10 mouse cellular contexts compared by ENCODE assay signal in the genomic region with DNA sequence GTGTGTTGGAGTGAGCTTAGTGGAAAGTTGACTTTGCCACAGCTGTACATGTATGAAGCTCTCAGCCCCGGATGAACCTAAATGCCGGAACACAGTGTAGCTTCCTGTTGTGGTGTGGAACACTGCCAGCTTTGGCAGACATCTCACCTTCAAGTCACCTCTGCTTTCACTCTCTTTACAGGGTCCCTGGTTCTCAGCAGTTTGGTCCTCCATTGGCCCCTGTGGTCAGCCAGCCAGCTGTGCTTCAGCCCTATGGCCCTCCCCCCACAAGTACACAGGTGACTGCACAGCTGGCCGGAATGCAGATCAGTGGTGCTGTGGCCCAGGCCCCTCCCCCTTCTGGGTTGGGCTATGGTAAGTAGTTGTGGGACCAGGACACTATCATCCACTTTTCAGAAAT. TPM values are rescaled to one million over a fixed set of nuclear protein-coding genes. Genes with fewer than 3 reads are reported as not detected.
DNase-seq lines count a peak whose midpoint lies in the region; ATAC-seq and TF ChIP-seq lines count a peak whose summit lies in the region.
"Had no signal": no experiment of that assay in that cellular context is flagged by ENCODE, and none has a peak within 500 bp of the region (broad histone marks: within the 10 kb centered on the region; RNA-seq: fewer than 3 reads in every experiment).

No protein-coding gene starts in this region.

- H3K36me3 ChIP-seq in heart, embryonic 15.5 days, result peaks cover 97% of the 10 kb centered on the region
- H3K36me3 ChIP-seq in midbrain, postnatal 0 days (ENCODE audit: insufficient read depth, low read length), result peaks cover 87% of the 10 kb centered on the region

- H3K4me1 ChIP-seq in heart, embryonic 15.5 days (replicated peaks), result peaks cover 7% of the 10 kb centered on the region
- no peaks in the 10 kb centered on the region for H3K4me1 ChIP-seq in midbrain, postnatal 0 days (ENCODE audit: insufficient read depth, low read length)
- H3K4me1 ChIP-seq: forebrain, embryonic 13.5 days had no signal

- H3K4me2 ChIP-seq in heart, embryonic 15.5 days, result no peak overlapping the region
- no peak overlapping the region for H3K4me2 ChIP-seq in midbrain, postnatal 0 days (ENCODE audit: low read depth, low read length, poor library complexity, severe bottlenecking)
- H3K4me2 ChIP-seq: forebrain, embryonic 13.5 days had no signal

- WGBS in heart, embryonic 15.5 days, result 44% methylated on average over 3 of the region's 3 CpGs
- 79% methylated on average over 3 of the region's 3 CpGs for WGBS in midbrain, postnatal 0 days

- H3K9me3 ChIP-seq in heart, embryonic 15.5 days (replicated peaks), result no peaks in the 10 kb centered on the region
- H3K9me3 ChIP-seq in midbrain, postnatal 0 days (ENCODE audit: low read length), result no peaks in the 10 kb centered on the region
- H3K9me3 ChIP-seq: forebrain, embryonic 13.5 days had no signal

- H3K9ac ChIP-seq in heart, embryonic 15.5 days, result no peak overlapping the region
- no peak overlapping the region for H3K9ac ChIP-seq in midbrain, postnatal 0 days (replicated peaks; ENCODE audit: low read length, poor library complexity, severe bottlenecking)
- H3K9ac ChIP-seq: forebrain, embryonic 13.5 days had no signal

- ATAC-seq in heart, embryonic 15.5 days (replicated peaks; ENCODE audit: insufficient number of reproducible peaks, insufficient read depth, low FRiP score, low read depth), result no peak
- peak; percentile 87 to 89 for ATAC-seq in hematopoietic stem cell, adult 5-6 weeks (replicated peaks in 1 of 2; ENCODE audit: insufficient read depth in 1 of 2, low FRiP score in 2 of 2, low TSS enrichment in 1 of 2, low read depth in 1 of 2, poor library complexity in 2 of 2, severe bottlenecking in 2 of 2)
- ATAC-seq in midbrain, postnatal 0 days (ENCODE audit: low FRiP score), result no peak
- ATAC-seq: forebrain, embryonic 13.5 days had no signal

- no peaks in the 10 kb centered on the region for H3K27me3 ChIP-seq in heart, embryonic 15.5 days
- no peaks in the 10 kb centered on the region for H3K27me3 ChIP-seq in midbrain, postnatal 0 days (ENCODE audit: insufficient read depth, low read length)
- H3K27me3 ChIP-seq: forebrain, embryonic 13.5 days had no signal

- TF ChIP-seq CTCF in midbrain, postnatal 0 days (IDR thresholded peaks at IDR 0.05), result no peak

- H3K27ac ChIP-seq in heart, embryonic 15.5 days, result peak overlapping the region; percentile 51
- no peak overlapping the region for H3K27ac ChIP-seq in midbrain, postnatal 0 days (ENCODE audit: low read depth, low read length)
- H3K27ac ChIP-seq: forebrain, embryonic 13.5 days had no signal

- DNase-seq in heart, adult 11 months, result no peak
- DNase-seq in lung, postnatal 10 days, result peak; percentile 20
- peak; percentile 78 for DNase-seq in thymus, postnatal 0 days (ENCODE audit: low spot score)
- no peak for DNase-seq in right cerebral cortex, postnatal 14 days
- no peak for DNase-seq in midbrain, postnatal 0 days (ENCODE audit: low spot score)
- DNase-seq in adrenal gland, adult 8-10 months, result no peak
- DNase-seq: cerebellum, adult 11 months had no signal

- no peak overlapping the region for H3K4me3 ChIP-seq in heart, embryonic 15.5 days
- H3K4me3 ChIP-seq in midbrain, postnatal 0 days (ENCODE audit: low read depth, low read length), result no peak overlapping the region
- H3K4me3 ChIP-seq: forebrain, embryonic 13.5 days had no signal

RNA-seq across cellular contexts. Expression of a gene that starts 8.4 kb away (rescaled TPM):
- 57.3 and 82.4 TPM in 2 replicates for polyA plus RNA-seq in heart, embryonic 15.5 days (2015; fragmentation: Nextera tagmentation; extraction: Ambion mirVana)
- total RNA-seq in hematopoietic stem cell, adult 5-6 weeks (2017), result 100 and 107 TPM in 2 replicates
- 52.2 and 56.8 TPM in 2 replicates for polyA plus RNA-seq in thymus, postnatal 0 days (2015; fragmentation: Nextera tagmentation; extraction: Ambion mirVana)
- 90.2 and 141 TPM in 2 replicates for total RNA-seq in midbrain, postnatal 0 days (2014; rRNA removed)
- 62.4 and 63.7 TPM in 2 replicates for polyA plus RNA-seq in midbrain, postnatal 0 days (2015; fragmentation: Nextera tagmentation; extraction: Ambion mirVana)
- total RNA-seq in adrenal gland, adult 8-10 months (2022), result 100 to 1,000 TPM; 124 to 167 (median 150) TPM

RNA-seq across cellular contexts. Expression of a gene that starts 12.3 kb away (rescaled TPM):
- polyA plus RNA-seq in heart, embryonic 15.5 days (2015; fragmentation: Nextera tagmentation; extraction: Ambion mirVana), result 19.0 and 23.9 TPM in 2 replicates
- total RNA-seq in hematopoietic stem cell, adult 5-6 weeks (2017), result 4.5 and 7.1 TPM in 2 replicates
- polyA plus RNA-seq in thymus, postnatal 0 days (2015; fragmentation: Nextera tagmentation; extraction: Ambion mirVana), result 12.2 and 13.3 TPM in 2 replicates
- 21.0 and 22.8 TPM in 2 replicates for total RNA-seq in midbrain, postnatal 0 days (2014; rRNA removed)
- 23.0 and 23.7 TPM in 2 replicates for polyA plus RNA-seq in midbrain, postnatal 0 days (2015; fragmentation: Nextera tagmentation; extraction: Ambion mirVana)
- total RNA-seq in adrenal gland, adult 8-10 months (2022), result 10 to 100 TPM; 18.7 to 22.5 (median 21.3) TPM

RNA-seq across cellular contexts. Expression of a gene that starts 14.3 kb away (rescaled TPM):
- polyA plus RNA-seq in heart, embryonic 15.5 days (2015; fragmentation: Nextera tagmentation; extraction: Ambion mirVana), result 167 and 174 TPM in 2 replicates
- 0.06 TPM in 1 of 2 replicates, not detected in the other for total RNA-seq in hematopoietic stem cell, adult 5-6 weeks (2017)
- 0.22 and 0.30 TPM in 2 replicates for polyA plus RNA-seq in thymus, postnatal 0 days (2015; fragmentation: Nextera tagmentation; extraction: Ambion mirVana)
- total RNA-seq in midbrain, postnatal 0 days (2014; rRNA removed), result 0.09 and 0.33 TPM in 2 replicates
- polyA plus RNA-seq in midbrain, postnatal 0 days (2015; fragmentation: Nextera tagmentation; extraction: Ambion mirVana), result 0.12 and 0.28 TPM in 2 replicates
- total RNA-seq in adrenal gland, adult 8-10 months (2022), result under 1 TPM; 0.22 to 0.43 (median 0.41) TPM

RNA-seq across cellular contexts. Expression of a gene that starts 20.3 kb away (rescaled TPM):
- polyA plus RNA-seq in heart, embryonic 15.5 days (2015; fragmentation: Nextera tagmentation; extraction: Ambion mirVana), result 159 and 218 TPM in 2 replicates
- total RNA-seq in hematopoietic stem cell, adult 5-6 weeks (2017), result 48.1 and 79.0 TPM in 2 replicates
- 235 and 256 TPM in 2 replicates for polyA plus RNA-seq in thymus, postnatal 0 days (2015; fragmentation: Nextera tagmentation; extraction: Ambion mirVana)
- 122 and 180 TPM in 2 replicates for total RNA-seq in midbrain, postnatal 0 days (2014; rRNA removed)
- polyA plus RNA-seq in midbrain, postnatal 0 days (2015; fragmentation: Nextera tagmentation; extraction: Ambion mirVana), result 186 and 195 TPM in 2 replicates
- 10 to 100 TPM; 59.4 to 79.8 (median 72.9) TPM for total RNA-seq in adrenal gland, adult 8-10 months (2022)

RNA-seq across cellular contexts. Expression of a gene that starts 24.9 kb away (rescaled TPM):
- polyA plus RNA-seq in heart, embryonic 15.5 days (2015; fragmentation: Nextera tagmentation; extraction: Ambion mirVana), result 18.2 and 24.7 TPM in 2 replicates
- total RNA-seq in hematopoietic stem cell, adult 5-6 weeks (2017), result 29.6 and 35.7 TPM in 2 replicates
- polyA plus RNA-seq in thymus, postnatal 0 days (2015; fragmentation: Nextera tagmentation; extraction: Ambion mirVana), result 11.3 and 16.1 TPM in 2 replicates
- 154 and 183 TPM in 2 replicates for total RNA-seq in midbrain, postnatal 0 days (2014; rRNA removed)
- 35.1 and 37.8 TPM in 2 replicates for polyA plus RNA-seq in midbrain, postnatal 0 days (2015; fragmentation: Nextera tagmentation; extraction: Ambion mirVana)
- 100 to 1,000 TPM; 111 to 197 (median 146) TPM for total RNA-seq in adrenal gland, adult 8-10 months (2022)

Comparison
In these comparisons a context has a peak if more than half of its experiments do, and no peak if none do; other contexts are left out.
1. ATAC-seq: peak in hematopoietic stem cell, adult 5-6 weeks (2 of 2); none in heart, embryonic 15.5 days (single experiment) and midbrain, postnatal 0 days (single experiment).
2. DNase-seq: peak in lung, postnatal 10 days (single experiment) and thymus, postnatal 0 days (single experiment); none in heart, adult 11 months (single experiment), right cerebral cortex, postnatal 14 days (single experiment), midbrain, postnatal 0 days (single experiment) and adrenal gland, adult 8-10 months (single experiment).